Mouse (Mus musculus) frontal cortex, postnatal 25 days (tissue): Measurements from ENCODE around the gene Tanc1.
"Not testable (repeated sequence)": the region's sequence is repeated elsewhere in the genome, so short reads cannot be mapped to it uniquely, and the experiment has no call there.

Experiments used
- DNase-seq, 2 experiments: peaks; one replicate each; pipeline ENCODE4 v3.0.0; 2022; ENCODE audit warnings: low spot score in 2 of 2

The Tanc1 gene

GRCm38 (mm10) chr2:59611831-59612732 lies at the start of gene Tanc1:
Tanc1 (plus strand) TSS chr2:59612042.
- peak; percentile 50 to 60 for DNase-seq

DNA sequence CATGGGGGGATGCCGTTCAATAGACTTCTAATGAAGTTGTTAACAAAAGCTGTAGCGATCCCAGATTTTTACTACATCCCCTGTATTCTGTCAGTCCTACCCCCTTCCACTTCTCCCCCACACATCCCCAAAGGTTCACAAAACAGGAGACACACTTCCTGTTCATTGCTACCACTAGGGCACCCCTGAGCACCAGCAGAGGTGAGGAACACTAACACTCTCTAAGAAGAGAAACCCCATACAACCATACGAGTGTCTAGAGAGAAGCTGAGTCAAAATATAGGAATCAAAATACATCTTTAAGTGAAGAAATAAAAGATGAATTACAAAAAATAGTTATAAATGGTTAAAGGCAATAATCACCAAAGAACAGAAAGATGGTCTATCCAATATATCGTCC lies 49.6 kb upstream of the Tanc1 start:
- DNase-seq, result no peak

DNA sequence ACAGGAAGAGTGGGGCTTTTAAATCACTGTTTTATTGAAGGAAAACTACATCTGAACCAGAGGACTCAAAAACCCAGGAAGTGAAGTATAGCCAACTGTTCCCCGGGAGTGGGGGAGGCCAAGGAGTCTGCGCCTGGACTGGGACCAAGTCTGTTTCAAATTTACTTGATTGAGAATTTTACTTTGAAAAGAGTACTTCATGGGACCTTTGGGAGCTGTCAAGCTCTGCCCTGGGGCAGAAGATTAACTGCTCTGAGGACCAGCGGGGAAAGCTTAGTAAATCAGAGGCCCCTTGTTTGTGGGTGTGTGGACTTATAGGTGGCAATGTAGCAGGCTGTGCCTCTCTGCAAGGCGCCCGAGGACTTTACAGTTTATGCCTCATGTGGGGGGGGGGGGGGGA lies 49.1 kb upstream of the Tanc1 start:
- DNase-seq, result no peak

DNA sequence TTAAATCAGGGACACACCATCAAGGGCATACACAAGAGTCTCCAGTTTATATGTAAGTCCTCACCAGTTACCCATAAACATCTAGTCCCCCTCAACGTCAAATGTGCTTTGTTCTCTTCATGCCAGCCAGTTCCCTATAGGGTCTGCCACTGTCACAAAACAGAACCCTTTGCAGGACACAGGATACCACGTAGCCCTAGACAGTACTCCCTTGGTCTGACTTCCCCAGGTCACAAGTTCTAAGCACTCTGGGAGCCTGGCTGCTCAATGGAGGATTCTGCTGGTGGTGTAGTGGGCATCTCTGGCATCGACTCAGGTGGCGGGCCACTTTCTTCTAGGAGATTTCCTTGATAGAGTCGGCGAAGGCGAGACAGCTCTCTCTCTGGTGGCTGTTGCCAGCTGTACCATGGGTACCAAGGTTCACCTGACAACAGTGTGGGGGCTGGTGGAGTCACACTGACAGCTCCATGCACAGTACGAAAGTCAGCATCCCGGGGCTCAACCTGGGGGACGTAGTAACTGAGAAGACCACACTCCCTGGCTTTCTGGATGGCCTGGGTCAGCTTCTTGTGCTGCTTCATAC lies 47.7 kb upstream of the Tanc1 start:
- DNase-seq, result not testable (repeated sequence)

- no peak for DNase-seq
Measured at GRCm38 (mm10) chr2:59564947-59565346, 46.9 kb upstream of the Tanc1 start.

DNA sequence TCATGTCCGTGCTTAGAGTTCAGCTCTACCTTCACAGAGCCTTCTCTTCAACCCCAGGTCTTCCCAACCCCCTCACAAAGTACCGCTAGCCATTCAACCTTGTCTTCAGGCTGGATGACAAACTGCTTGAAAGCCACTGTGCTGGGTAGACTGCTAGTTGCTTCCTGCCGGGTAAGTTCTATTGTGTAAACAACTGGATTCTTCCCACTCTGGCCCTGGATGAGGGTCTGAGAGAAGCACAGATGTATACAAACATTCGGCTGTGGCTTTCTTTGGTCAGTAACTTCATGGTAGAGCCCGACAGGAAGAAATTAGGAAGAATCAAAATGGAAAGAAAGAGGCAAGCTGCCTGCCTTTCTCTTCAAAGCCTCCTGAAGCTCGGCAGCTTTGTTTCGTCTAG lies 30.9 kb upstream of the Tanc1 start:
- no peak for DNase-seq

DNA sequence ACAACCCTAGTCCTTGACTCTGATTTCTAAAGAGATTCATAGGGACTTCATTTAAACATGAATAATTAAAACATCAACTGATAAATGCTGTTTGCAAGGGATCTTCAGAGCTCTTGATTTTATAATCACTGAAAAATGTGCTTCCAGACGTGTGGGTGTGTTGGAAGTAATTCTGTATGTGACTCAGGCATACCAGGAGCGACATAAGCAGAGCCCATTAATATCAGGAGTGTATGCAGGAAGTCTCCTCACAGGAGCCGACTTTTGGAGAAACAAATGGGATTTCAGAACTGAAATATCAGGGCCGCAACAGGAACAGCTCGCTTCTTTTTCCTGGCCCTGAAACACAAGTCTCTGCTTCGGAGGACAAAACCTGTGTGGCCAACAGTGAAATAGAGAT lies 27.9 kb upstream of the Tanc1 start:
- DNase-seq, result no peak

- DNase-seq, result peak in 1 of 2 experiments; percentile 4
Measured at GRCm38 (mm10) chr2:59587387-59588095, 24.3 kb upstream of the Tanc1 start.

- DNase-seq, result no peak
Measured at GRCm38 (mm10) chr2:59588096-59588405, 23.8 kb upstream of the Tanc1 start.

DNA sequence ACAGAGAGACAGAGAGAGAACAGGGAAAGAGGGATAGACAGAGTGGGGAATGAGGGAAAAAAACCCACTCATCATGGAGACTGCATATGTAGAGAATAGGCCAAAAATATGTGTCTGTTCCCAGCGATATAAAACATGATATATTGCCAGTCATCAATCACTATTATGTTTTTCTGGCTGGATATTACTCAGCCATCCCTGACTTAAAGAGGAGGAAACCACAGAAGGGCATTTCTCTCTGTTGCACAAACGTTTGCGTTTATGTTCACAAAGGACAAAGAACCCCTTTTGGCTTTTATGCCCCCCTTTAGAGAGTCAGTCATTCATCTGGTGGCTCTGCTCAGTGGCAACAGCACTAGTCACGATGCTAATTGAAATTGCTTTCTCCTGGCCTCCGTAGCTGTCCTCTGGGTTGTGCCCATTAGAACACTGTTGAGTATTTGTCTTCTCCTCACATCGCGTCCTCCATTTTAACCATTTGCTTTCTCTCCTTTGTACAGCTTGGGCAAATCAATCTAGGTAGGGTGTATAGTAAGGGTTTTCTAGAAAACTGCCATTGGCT lies 18.4 kb upstream of the Tanc1 start:
- no peak for DNase-seq

DNA sequence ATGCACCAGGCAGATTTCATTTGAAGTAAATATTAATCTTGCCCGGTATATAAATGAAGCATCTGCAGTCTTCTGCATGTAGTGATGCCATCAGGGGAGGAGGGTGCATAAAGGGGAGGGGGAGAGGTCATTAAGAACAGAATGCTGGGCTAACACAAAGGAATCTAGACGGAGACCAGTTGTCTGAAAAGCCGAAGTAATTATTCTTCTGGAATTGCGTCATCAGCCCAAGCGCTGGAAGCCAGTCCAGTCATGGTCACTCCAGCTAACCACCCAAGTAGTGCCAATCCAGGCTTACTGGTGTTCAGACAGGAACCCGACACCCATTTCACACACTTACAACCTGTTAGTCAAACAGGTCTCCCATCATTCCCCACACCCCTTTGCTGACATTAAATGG lies 17.7 kb upstream of the Tanc1 start:
- no peak for DNase-seq

GRCm38 (mm10) chr2:59596545-59596944 lies 15.3 kb upstream of the Tanc1 start:
- DNase-seq, result no peak

DNA sequence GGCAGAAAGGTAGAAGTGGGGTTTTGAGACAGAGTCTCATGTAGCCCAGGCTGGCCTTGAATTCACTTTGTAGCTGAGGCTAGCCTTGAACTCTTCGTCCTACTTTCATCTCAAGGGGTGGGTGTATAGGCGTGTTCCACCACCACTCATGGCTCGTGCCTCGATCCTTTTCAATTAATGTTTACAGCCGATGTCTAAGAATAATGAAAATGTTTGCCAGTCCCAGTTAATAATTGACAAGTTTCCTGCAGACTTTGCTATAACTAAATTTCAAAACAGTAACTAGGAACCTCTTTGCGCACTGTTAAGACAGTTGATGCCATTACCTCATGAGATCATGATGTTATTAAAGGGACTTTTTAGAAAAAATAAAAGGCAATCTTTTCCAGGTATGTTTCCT lies 13.6 kb upstream of the Tanc1 start:
- no peak for DNase-seq

DNA sequence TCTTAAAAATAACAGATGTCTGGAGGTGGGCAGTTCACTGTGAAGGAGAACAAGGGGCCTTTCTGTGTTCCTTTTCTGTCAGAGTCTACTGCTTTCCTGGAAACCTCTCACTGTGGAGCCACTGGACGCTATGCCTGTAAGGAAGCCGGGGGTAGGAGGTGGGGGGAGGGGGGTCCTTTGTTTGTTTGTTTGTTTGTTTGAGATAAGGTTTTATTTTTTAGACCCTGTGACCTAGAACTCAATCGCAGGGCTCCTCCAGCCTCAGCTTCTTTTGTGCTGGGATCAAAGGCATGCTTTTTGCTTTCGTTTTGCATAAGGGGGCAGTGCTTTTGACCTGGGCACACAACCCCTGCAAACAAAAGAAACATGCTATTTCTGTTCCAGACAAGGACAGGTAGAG lies 12.9 kb upstream of the Tanc1 start:
- no peak for DNase-seq

- no peak for DNase-seq
Measured at GRCm38 (mm10) chr2:59599338-59600111, 12.3 kb upstream of the Tanc1 start.

- DNase-seq, result no peak
Measured at GRCm38 (mm10) chr2:59600123-59600840, 11.6 kb upstream of the Tanc1 start.

DNA sequence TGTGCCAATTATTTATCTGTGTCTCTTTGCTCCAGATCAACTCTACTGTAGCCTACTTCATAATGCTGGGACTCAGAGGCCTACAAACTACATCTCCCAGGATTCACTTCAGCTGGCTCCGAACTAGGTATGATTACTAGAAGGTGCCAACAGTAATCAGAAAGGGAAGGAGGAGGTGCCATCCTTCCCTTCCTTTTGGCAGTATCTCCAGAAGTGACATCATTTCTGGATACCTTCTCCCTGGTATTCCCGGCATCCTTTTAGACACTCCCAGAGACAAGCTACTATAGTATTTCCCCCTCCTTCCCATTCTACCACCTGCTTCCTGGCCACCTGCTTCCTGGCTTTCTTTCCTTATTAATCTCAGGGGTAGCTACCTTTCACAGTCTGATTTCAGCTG lies 10.9 kb upstream of the Tanc1 start:
- no peak for DNase-seq

DNA sequence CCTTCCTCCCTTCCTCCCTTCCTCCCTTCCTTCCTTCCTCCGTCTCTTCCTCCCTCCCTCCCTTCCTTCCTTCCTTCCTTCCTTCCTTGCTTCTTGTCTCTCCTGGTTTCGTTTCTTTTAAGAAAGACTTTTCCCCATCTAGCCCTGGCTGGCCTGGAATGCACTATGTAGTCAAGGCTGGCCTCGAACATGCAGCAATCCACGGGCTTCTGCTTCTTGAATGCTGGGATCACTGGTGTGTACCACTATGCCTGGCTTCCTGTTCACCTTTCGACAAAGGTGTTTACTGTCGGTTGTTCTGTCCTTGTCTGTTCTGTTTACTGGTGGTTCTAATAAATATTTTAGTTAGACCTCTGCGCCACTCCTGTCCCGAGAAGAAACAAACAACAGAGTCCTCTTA lies 10.4 kb upstream of the Tanc1 start:
- DNase-seq, result no peak

GRCm38 (mm10) chr2:59608958-59609357 lies 2.9 kb upstream of the Tanc1 start:
- DNase-seq, result no peak

GRCm38 (mm10) chr2:59611216-59611810 lies 529 bp upstream of the Tanc1 start:
- no peak for DNase-seq
